Mouse (Mus musculus) midbrain, embryonic 12.5 days (tissue): ENCODE measurements around the gene Scamp2. TPM values are rescaled to one million over a fixed set of nuclear protein-coding genes. Genes with fewer than 3 reads are reported as not detected.

ENCODE experiments used
- polyA plus RNA-seq: library from polyadenylated mRNA; unstranded; fragments of >200 nt; fragmentation: Nextera tagmentation; extraction: Ambion mirVana; gene quantifications from 2 replicates; pipeline ENCODE4 v1.2.1, GENCODE M21; 2016

The Scamp2 gene
- polyA plus RNA-seq, 1 experiment from 2014 or later: 62.6 TPM

Other genes with a start within 250 kb of the Scamp2 start
- 21.9 and 23.3 TPM in 2 replicates for gene Ppcdc, start 120.8 kb upstream of the Scamp2 start, polyA plus RNA-seq
- 48.6 and 49.8 TPM in 2 replicates for gene Scamp5, start 92.9 kb upstream of the Scamp2 start, polyA plus RNA-seq
- gene Rpp25, start 56.9 kb upstream of the Scamp2 start, polyA plus RNA-seq: 13.8 and 17.0 TPM in 2 replicates
- gene Cox5a, start 39.7 kb upstream of the Scamp2 start, polyA plus RNA-seq: 705 and 706 TPM in 2 replicates
- gene Fam219b, start 23.4 kb upstream of the Scamp2 start, polyA plus RNA-seq: 21.0 TPM in 2 replicates
- 65.7 and 67.3 TPM in 2 replicates for gene Mpi, start 8.2 kb upstream of the Scamp2 start, polyA plus RNA-seq
- 21.6 and 22.9 TPM in 2 replicates for gene Ulk3, start 28.5 kb downstream of the Scamp2 start, polyA plus RNA-seq
- gene Cplx3, start 45.3 kb downstream of the Scamp2 start, polyA plus RNA-seq: 3.7 and 4.8 TPM in 2 replicates
- 0.10 TPM in 1 of 2 replicates, not detected in the other for gene Lman1l, start 59.8 kb downstream of the Scamp2 start, polyA plus RNA-seq
- 35.3 and 40.0 TPM in 2 replicates for gene Csk, start 92.7 kb downstream of the Scamp2 start, polyA plus RNA-seq
- gene Cyp1a2, start 122.8 kb downstream of the Scamp2 start, polyA plus RNA-seq: not detected in 2 replicates
- not detected in 2 replicates for gene Cyp1a1, start 127.0 kb downstream of the Scamp2 start, polyA plus RNA-seq
- 40.9 and 41.1 TPM in 2 replicates for gene Edc3, start 147.6 kb downstream of the Scamp2 start, polyA plus RNA-seq
- 90.0 and 94.7 TPM in 2 replicates for gene Clk3, start 204.9 kb downstream of the Scamp2 start, polyA plus RNA-seq